Mouse (Mus musculus) 3T3-L1 (cell line): ENCODE measurements around the gene Elf2.

Experiments
- DNase-seq: peaks from one replicate; pipeline ENCODE4 v3.0.0-alpha.2; 2015; ENCODE audit warnings: low read depth, low spot score

Elf2 gene

DNA sequence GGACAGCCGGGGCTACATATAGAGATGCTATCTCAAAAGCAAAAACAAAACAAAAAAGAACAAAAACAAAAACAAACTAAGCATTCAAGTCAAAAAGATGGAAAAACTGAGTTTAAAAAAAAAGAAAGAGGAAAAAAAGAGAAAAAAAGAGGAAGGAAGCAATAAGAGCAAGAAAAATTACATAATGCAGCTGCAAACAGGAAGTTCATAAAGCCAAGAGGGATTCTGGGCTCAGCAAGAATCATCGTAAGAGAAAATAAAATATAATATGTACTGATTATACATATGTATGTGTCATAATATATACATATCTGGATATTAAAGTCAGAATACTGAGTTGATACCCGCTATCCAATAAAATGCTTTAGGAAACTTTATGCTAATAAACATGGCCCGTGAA is 58.7 kb downstream of the Elf2 start:
- DNase-seq = no peak

DNA sequence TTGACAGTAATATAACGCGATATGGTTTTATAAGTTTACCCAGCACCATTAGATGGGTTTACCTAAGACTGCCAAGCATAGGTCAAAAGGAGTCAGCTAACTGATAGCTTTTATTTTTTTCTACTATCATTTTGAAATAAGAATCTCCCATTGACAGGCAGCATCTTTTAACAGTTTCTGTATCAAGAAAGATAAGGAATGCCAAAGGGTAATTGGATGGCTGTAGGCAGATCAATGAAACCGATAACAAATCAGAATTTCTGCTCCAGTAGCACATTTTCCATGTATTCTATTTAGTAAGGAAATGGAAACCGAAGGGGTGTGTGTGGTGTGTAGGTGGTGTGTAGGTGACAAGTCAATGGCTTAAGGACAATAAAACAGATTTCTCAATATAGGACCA is 62.0 kb downstream of the Elf2 start:
- no peak for DNase-seq

DNA sequence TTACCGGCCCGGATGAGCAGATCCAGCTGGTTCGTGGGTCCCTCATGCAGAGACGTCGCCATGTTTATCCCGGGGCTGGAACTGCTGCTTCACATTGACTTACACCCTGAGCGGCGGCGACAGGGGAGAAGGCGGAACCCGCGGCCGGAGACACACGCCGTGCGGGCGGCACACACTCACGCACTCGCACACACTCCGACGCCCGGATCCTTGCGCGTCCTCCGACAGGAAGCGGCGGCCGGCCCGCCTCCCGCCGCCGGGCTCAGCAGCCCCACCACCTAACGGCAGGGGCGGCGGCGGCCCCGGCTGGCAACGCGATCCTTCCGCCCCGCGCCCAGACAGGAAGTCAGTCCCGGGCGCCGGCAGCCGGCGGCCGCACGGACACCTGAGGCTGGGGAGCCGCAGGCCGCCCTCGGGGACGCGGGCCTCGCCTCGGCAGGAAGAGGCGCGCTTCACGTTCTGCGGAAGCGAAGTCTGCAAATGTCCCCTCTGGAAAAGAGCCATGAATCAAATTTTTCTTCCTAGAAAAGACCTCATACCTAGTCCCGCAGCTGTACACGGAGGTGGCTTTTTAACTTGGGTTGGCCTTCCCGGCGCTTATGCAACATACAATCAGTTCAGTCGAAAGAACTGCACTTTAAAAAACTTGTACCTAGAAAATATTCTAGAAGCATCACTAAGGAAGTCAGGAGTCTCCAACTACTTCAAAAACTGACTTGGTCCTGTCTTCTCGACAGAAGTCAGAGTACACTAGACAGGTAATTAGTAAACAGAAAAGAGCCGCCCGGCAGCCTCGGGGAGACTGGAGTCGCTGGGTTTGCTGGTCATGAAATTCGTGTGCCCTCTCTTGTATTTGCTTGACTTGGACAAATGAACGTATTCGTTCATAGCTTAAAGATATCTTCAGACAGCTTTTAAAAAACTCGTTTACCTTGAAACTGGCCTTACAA is 63.0 kb downstream of the Elf2 start:
- DNase-seq = peak; percentile 86

DNA sequence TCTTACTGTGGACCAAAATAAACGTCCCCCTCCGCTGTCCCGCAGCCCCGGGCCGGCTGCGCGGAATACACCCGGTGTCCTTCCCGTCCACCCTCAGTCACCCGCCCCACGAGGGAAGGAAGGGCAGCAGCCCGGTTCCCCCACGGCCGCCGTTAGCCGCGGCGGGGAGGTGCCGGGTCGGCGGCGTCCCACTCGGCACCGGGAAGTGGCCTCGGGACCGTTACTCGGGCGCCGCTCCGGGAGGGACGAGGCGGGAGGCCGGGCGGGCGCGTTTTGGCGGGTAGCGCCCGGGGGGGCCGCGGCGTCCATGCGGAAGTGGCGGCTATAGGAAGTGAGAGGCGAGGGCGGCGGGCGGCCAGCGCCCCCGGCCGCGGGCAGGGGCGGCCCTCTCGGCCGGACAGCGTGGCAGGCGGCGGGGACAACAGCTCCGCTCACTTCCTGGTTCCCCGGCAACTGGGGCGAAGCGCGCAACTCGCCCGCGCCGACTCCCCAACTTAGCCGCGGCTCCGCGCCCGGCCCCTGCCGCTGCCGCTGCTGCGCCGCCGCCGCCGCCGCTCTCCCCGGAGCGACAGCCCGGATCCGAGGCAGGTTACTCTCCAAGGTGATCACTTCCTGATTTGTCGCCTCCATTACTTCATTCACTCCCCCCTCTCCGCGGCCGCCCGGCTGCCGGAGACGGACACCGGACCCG is 63.9 kb downstream of the Elf2 start:
- peak; percentile 47 for DNase-seq

DNA sequence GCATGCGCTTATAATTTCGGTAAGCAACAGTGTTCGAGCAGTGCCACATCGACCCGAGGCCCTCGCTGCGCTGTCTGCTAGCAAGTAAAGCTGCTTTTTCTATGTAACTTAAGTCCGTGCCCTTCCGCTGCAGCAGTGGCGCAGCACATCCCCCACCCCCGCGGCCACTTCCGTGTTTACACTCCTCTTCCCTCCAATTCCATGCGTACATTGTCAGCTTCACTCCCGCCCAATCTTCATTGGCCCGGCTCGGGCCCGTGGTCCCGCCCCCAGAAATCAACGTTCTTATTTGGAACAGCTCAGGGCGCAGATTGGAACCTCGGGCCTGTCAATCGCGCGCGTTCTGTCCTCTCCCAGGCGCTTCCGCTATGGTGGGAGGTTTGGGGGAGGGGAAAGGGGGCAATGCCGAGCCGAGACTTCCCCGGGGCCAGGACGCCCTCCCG is 64.5 kb downstream of the Elf2 start:
- DNase-seq = peak; percentile 99

DNA sequence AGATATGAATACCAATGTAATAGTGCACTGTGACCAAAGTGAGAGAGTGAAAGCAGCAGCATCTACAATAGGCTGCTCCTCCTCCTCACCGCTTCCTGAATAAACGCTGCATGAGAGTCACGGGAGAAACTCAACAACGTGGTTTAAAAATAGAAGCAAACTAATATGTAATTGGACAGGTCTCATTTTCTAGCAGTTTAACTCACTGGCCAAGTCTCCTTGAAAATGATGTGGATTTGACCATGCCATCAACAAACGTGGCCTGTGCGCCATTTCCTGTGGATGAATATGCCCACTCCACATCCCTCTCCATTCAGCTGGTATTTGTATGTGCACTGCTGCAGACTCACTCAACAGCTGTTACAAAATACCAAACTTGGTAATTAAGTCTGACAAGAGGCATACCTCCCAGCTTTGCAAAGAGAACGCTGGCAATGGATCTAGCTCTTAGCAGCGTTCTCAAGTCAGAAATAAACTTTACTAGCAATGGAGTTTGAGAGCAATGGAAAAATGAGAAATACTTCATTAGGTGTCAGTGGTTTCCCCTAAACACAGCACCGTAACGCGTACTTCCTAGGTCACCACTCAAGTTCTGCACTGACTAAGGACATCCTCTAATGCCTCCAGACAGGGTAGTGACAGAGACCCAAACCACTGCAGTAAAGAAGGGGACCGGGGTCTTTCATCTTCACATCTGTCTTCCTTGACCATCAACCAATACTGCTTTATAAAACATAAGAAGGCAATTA is 70.2 kb downstream of the Elf2 start:
- no peak for DNase-seq

- no peak for DNase-seq
Observed at GRCm38 (mm10) chr3:51268434-51268833, 72.0 kb downstream of the Elf2 start.

DNA sequence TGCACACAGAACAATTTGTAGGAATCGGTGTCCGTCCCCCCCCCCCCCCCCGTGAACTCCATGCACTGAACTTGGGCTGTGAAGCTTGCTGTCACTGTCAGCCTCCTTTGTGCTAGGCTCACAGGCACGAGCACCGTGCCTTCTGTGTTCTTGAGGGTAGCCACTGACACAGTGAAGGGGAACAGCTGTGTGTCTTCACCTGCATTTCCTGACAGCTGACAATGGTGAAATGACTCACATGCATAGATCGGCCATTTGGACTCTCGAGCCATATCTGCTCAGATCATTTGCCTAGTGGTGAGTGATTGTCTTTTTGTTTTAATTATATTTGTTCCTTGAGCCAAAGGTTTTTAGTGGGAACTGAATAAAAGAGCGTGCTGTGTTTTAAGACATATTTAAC is 77.5 kb downstream of the Elf2 start:
- DNase-seq = no peak

DNA sequence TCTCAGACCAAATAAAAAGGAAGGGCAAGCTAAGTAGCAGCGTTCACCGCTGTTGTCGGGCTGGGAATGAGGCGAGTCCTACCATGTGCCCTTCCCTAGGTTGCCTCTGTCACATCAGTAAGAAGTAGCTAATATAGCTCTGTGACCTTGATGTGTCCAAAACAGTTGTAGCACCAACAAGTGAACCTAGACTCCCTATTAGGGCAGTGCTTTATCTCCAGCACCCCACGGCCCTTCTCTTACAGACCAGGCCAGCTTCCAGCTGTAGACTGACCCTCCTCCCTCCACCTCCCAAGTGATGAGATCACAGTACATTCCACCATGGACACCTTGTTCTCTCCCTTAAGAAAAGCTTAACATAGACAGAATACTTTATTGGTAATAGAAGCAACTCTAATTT is 82.4 kb downstream of the Elf2 start:
- DNase-seq = no peak

- DNase-seq = no peak
Observed at GRCm38 (mm10) chr3:51256450-51256849, 84.0 kb downstream of the Elf2 start.

- DNase-seq = no peak
Observed at GRCm38 (mm10) chr3:51254784-51255183, 85.7 kb downstream of the Elf2 start.

- DNase-seq = no peak
Observed at GRCm38 (mm10) chr3:51252689-51253402, 87.6 kb downstream of the Elf2 start.

GRCm38 (mm10) chr3:51252223-51252622 is 88.2 kb downstream of the Elf2 start:
- no peak for DNase-seq

DNA sequence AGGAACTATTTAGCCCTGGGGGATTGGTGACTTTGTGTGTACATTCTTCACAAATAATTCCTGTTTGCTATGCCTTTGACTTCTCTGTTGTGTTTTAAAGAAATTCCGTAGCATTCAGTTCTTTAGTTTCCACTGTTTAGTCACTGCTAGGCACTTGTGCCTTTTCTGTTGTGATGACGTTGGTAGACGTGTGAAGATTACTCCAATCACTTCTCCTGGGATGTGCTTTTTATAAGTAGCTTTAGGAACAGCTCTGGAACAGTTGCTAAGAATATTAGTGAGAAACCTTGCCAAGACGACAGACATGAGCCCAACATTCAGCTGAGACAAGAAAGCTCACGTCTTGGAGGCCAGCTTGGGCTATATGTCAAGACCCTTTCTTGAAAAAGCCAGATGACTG is 89.4 kb downstream of the Elf2 start:
- DNase-seq = no peak

DNA sequence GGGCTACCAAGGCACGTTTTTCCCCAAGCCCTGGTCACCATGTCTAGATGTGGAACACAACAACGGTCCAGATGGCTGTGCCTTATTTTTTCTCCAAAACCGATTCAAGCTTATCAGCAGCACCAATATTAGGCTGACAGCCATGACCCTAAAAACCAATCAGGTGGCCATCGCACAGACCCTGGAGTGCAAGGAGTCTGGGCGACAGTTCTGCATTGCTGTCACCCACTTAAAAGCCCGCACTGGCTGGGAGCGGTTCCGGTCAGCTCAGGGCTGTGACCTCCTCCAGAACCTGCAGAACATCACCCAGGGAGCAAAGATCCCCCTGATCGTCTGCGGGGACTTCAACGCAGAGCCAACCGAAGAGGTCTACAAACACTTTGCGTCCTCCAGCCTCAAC is 90.6 kb downstream of the Elf2 start:
- no peak for DNase-seq

DNA sequence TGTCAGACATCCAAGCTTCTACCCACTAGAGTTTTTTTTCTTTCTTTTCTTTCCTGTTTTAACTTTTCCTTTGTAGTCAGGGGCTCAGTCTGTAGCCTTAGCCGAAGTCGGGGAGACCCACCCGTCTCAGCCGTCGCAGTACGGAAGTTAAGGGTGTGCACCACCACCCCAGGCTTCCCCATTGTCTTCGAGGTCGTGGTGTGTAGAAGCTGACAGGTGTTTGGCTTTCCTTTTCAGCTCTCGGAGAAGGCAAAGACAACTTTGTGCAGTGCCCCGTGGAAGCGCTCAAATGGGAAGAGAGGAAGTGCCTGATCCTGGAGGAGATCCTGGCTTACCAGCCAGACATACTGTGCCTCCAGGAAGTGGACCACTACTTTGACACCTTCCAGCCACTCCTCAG is 91.0 kb downstream of the Elf2 start:
- DNase-seq = no peak

DNA sequence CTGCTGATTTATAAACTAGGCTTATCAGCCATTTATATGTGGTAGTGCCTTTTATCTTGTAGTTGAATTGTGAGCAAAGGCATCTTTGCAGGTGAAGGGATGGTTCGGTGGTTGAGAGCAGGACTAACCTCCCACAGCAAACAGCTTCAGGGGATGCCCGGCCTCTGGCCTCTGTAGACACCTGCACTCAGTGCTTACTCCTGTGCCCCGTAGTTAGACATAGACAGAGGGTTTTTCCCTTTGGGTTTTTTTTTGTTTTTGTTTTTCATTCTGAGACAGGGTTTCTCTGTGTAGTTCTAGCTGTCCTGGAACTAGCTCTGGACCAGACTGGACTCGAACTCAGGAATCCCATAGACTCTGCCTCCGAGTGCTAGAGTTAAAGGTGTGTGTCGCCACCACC is 91.9 kb downstream of the Elf2 start:
- DNase-seq = no peak

DNA sequence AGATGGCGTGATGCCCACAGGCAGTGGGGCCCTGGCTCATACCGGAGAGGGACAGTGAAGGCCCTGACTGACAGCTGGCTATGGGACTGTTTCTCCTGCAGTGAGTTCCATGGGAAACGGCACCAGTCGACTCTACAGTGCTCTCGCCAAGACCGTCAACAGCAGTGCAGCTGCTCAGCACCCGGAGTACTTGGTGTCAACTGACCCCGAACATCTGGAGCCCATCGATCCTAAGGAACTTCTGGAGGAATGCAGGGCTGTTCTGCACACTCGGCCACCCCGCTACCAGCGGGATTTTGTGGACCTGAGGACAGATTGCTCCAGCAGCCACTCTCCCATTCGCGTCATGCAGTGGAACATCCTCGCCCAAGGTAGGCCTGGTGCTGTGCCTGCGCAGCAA is 92.8 kb downstream of the Elf2 start:
- DNase-seq = no peak

DNA sequence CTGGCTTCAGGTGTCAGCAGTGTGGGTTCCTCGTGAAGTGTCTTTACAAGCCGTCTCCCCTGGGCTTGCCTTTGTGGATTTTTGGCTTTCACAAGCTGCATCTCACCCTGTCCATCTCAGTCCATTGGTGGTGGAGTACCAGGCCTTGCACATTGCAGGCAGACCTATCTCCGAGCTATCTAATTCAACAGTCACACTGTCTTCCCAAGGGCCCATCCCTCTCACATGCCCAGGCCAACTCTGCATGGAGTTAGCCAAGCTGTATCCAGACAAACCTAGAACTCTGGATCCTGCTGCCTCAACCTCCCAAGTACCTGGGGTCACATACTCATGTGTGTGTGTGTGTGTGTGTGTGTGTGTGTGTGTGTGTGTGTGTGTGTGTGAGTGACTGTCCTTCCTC is 100.9 kb downstream of the Elf2 start:
- DNase-seq = no peak

- no peak for DNase-seq
Observed at GRCm38 (mm10) chr3:51238515-51238914, 101.9 kb downstream of the Elf2 start.

DNA sequence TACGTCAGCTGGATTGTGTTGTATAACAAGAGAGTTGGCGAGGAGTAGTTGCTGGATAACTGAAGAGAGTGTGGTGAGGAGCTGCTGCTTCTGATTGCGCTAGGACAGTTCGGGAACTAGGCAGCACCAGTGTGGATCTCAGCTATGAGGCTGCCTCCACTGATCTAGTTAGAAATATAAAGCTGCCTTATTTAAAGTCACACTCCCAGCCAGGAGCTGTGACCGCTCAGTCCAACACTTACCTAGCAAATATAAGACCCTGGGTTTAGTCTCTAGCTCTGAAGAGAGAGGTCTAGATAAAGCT is 105.8 kb downstream of the Elf2 start:
- no peak for DNase-seq
